In genomic region chr7:120103019-120103567, GRCm38 (mm10) we compare ENCODE assay signal across 8 mouse cellular contexts. TPM values are rescaled to one million over a fixed set of nuclear protein-coding genes. Genes with fewer than 3 reads are reported as not detected.
DNase-seq lines count a peak whose midpoint lies in the region; ATAC-seq and TF ChIP-seq lines count a peak whose summit lies in the region.

No protein-coding gene starts in this region.

- no peak for TF ChIP-seq EP300 in heart, adult 2 months (IDR thresholded peaks at IDR 0.05; ENCODE audit: insufficient read depth, low read depth, low read length)

- peak overlapping the region; percentile 78 for H3K9ac ChIP-seq in heart, adult 2 months (ENCODE audit: low read depth, low read length)
- peak overlapping the region; percentile 55 for H3K9ac ChIP-seq in lung, embryonic 14.5 days

- peak overlapping the region; percentile 72 for H3K27ac ChIP-seq in heart, adult 2 months
- no peak overlapping the region for H3K27ac ChIP-seq in kidney, adult 2 months (ENCODE audit: insufficient read depth, low read depth, low read length)
- peak overlapping the region; percentile 45; the same call in 1 of the 2 replicates for H3K27ac ChIP-seq in lung, embryonic 14.5 days (ENCODE audit: low read depth)
- H3K27ac ChIP-seq in olfactory bulb, adult 2 months (ENCODE audit: insufficient read depth, low read depth, low read length) = no peak overlapping the region

- peak overlapping the region; percentile 77 for H3K4me3 ChIP-seq in heart, adult 2 months
- peak overlapping the region; percentile 85 for H3K4me3 ChIP-seq in kidney, adult 2 months (ENCODE audit: insufficient read depth, low read depth, low read length)
- H3K4me3 ChIP-seq in lung, embryonic 14.5 days (ENCODE audit: low read depth, low read length) = peak overlapping the region; percentile 50
- H3K4me3 ChIP-seq in olfactory bulb, adult 2 months (ENCODE audit: insufficient read depth, low read depth, low read length) = peak overlapping the region; percentile 54

- peaks cover 1% of the 10 kb centered on the region; the same call in 1 of the 2 replicates for H3K4me1 ChIP-seq in heart, adult 2 months (ENCODE audit: control insufficient read depth, insufficient read depth, low read length)
- H3K4me1 ChIP-seq in kidney, adult 2 months (ENCODE audit: control insufficient read depth, insufficient read depth, low read length) = no peaks in the 10 kb centered on the region; the same call in 1 of the 2 replicates
- H3K4me1 ChIP-seq in lung, embryonic 14.5 days (ENCODE audit: insufficient read depth) = peaks cover 7% of the 10 kb centered on the region; the same call in 1 of the 2 replicates
- H3K4me1 ChIP-seq in olfactory bulb, adult 2 months (ENCODE audit: control insufficient read depth, insufficient read depth, low read length) = peaks cover 14% of the 10 kb centered on the region

- peak; percentile 40 for ATAC-seq in lung, embryonic 14.5 days (ENCODE audit: insufficient read depth)

- H3K9me3 ChIP-seq in lung, embryonic 14.5 days (ENCODE audit: low read depth, low read length) = no peaks in the 10 kb centered on the region

- peak; percentile 10 for DNase-seq in gastrocnemius, postnatal 25 days
- no peak for DNase-seq in gastrocnemius, adult 18-20 months (ENCODE audit: low spot score)
- DNase-seq in cerebellum, postnatal 10 days = peak; percentile 34 to 45
- peak; percentile 37 to 55 for DNase-seq in heart, adult 2 months
- DNase-seq in kidney, adult 2 months = peak; percentile 50
- DNase-seq in lung, embryonic 14.5 days = peak; percentile 78
- DNase-seq in layer of hippocampus, adult 11-12 months (ENCODE audit: low spot score) = no peak

- H3K4me2 ChIP-seq in lung, embryonic 14.5 days = peak overlapping the region; percentile 83

- no peaks in the 10 kb centered on the region for H3K27me3 ChIP-seq in heart, adult 2 months (ENCODE audit: control insufficient read depth, insufficient read depth, low read length)
- H3K27me3 ChIP-seq in kidney, adult 2 months (replicated peaks; ENCODE audit: control insufficient read depth, insufficient read depth, low read length) = no peaks in the 10 kb centered on the region
- H3K27me3 ChIP-seq in lung, embryonic 14.5 days (ENCODE audit: insufficient read depth, low read length) = no peaks in the 10 kb centered on the region

- H3K79me2 ChIP-seq in heart, adult 2 months (replicated peaks; ENCODE audit: control insufficient read depth, insufficient read depth, low read length) = no peaks in the 10 kb centered on the region

- H3K36me3 ChIP-seq in heart, adult 2 months (ENCODE audit: control insufficient read depth, insufficient read depth, low read length) = peaks cover 9% of the 10 kb centered on the region; the same call in 1 of the 2 replicates
- no peaks in the 10 kb centered on the region for H3K36me3 ChIP-seq in kidney, adult 2 months (ENCODE audit: control insufficient read depth, insufficient read depth, low read length)
- H3K36me3 ChIP-seq in lung, embryonic 14.5 days (ENCODE audit: insufficient read depth) = peaks cover 12% of the 10 kb centered on the region; the same call in 1 of the 2 replicates

- peak; percentile 44; the same call in 1 of the 2 replicates for TF ChIP-seq POLR2A in heart, adult 2 months (IDR thresholded peaks at IDR 0.05; ENCODE audit: insufficient read depth, low read depth, low read length)
- no peak for TF ChIP-seq POLR2A in kidney, adult 2 months (IDR thresholded peaks at IDR 0.05; ENCODE audit: low read depth, low read length)
- no peak for TF ChIP-seq POLR2A in olfactory bulb, adult 2 months (IDR thresholded peaks at IDR 0.05; ENCODE audit: insufficient read depth, low read depth, low read length)

- intact Hi-C loops in heart, adult 2 months (cut with DNase I) = loop anchor here (2.0 to 5.0 kb wide), 2 partner anchors 254 to 381 kb away; partner anchors contain the start of gene Thumpd1

- 7% methylated on average over 25 of the region's 25 CpGs for WGBS in heart, adult 2 months
- 7% methylated on average over 25 of the region's 25 CpGs for WGBS in kidney, adult 2 months
- WGBS in lung, embryonic 14.5 days = 2% methylated on average over 25 of the region's 25 CpGs
- WGBS in olfactory bulb, adult 2 months = 12% methylated on average over 25 of the region's 25 CpGs

- no peak for TF ChIP-seq CTCF in heart, adult 2 months (IDR thresholded peaks at IDR 0.05)
- no peak for TF ChIP-seq CTCF in kidney, adult 2 months (conservative IDR thresholded peaks at IDR 0.05; ENCODE audit: insufficient read depth, insufficient read length, low read depth, low read length)
- TF ChIP-seq CTCF in lung, embryonic 14.5 days (IDR thresholded peaks at IDR 0.05; ENCODE audit: low read depth) = no peak
- no peak for TF ChIP-seq CTCF in olfactory bulb, adult 2 months (IDR thresholded peaks at IDR 0.05; ENCODE audit: insufficient read depth, low read depth, low read length)

RNA-seq across cellular contexts. Expression of gene Tmem159, which starts 0.9 kb away (rescaled TPM):
- total RNA-seq in gastrocnemius, postnatal 25 days (2021) = 1 to 10 TPM; 7.4 TPM
- 10 to 100 TPM; 11.4 to 17.4 TPM for total RNA-seq in gastrocnemius, adult 18-20 months (2021)
- total RNA-seq in heart, adult 2 months (2021) = 10 to 100 TPM; 22.2 to 24.1 TPM
- polyA plus RNA-seq in heart, adult 2 months (2012; rRNA removed) = 29.9 and 38.1 TPM in 2 replicates
- 27.6 and 27.8 TPM in 2 replicates for polyA plus RNA-seq in kidney, adult 2 months (2012; rRNA removed)
- polyA plus RNA-seq in lung, embryonic 14.5 days (2014; fragmentation: Nextera tagmentation; extraction: Ambion mirVana) = 33.5 and 36.1 TPM in 2 replicates
- polyA plus RNA-seq in olfactory bulb, adult 2 months (2012; ENCODE audit: insufficient read depth, insufficient read length, low replicate concordance, missing spikeins) = not detected in 2 replicates

RNA-seq across cellular contexts. Expression of gene Dnah3, which starts 8.0 kb away (rescaled TPM):
- total RNA-seq in gastrocnemius, postnatal 25 days (2021) = under 1 TPM; 0.05 to 0.13 TPM
- total RNA-seq in gastrocnemius, adult 18-20 months (2021) = under 1 TPM; 0.02 to 0.30 TPM
- not detected for total RNA-seq in heart, adult 2 months (2021)
- polyA plus RNA-seq in heart, adult 2 months (2012; rRNA removed) = 0.59 TPM in 1 of 2 replicates, not detected in the other
- polyA plus RNA-seq in kidney, adult 2 months (2012; rRNA removed) = 0.19 and 0.30 TPM in 2 replicates
- polyA plus RNA-seq in lung, embryonic 14.5 days (2014; fragmentation: Nextera tagmentation; extraction: Ambion mirVana) = 0.05 TPM in 1 of 2 replicates, not detected in the other
- not detected in 2 replicates for polyA plus RNA-seq in olfactory bulb, adult 2 months (2012; ENCODE audit: insufficient read depth, insufficient read length, low replicate concordance, missing spikeins)

RNA-seq across cellular contexts. Expression of gene Zp2, which starts 42.0 kb away (rescaled TPM):
- total RNA-seq in gastrocnemius, postnatal 25 days (2021) = under 1 TPM in 1 of 2 experiments, not detected in 1; 0.51 TPM
- under 1 TPM; 0.09 to 0.43 TPM for total RNA-seq in gastrocnemius, adult 18-20 months (2021)
- under 1 TPM; 0.29 to 0.41 TPM for total RNA-seq in heart, adult 2 months (2021)
- 0.41 and 0.76 TPM in 2 replicates for polyA plus RNA-seq in heart, adult 2 months (2012; rRNA removed)
- not detected in 2 replicates for polyA plus RNA-seq in kidney, adult 2 months (2012; rRNA removed)
- polyA plus RNA-seq in lung, embryonic 14.5 days (2014; fragmentation: Nextera tagmentation; extraction: Ambion mirVana) = not detected in 2 replicates
- polyA plus RNA-seq in olfactory bulb, adult 2 months (2012; ENCODE audit: insufficient read depth, insufficient read length, low replicate concordance, missing spikeins) = not detected in 2 replicates

Comparison
In these comparisons a context has a peak if more than half of its experiments do, and no peak if none do; other contexts are left out.
1. DNase-seq: peak in gastrocnemius, postnatal 25 days (single experiment), cerebellum, postnatal 10 days (2 of 2), heart, adult 2 months (2 of 2), kidney, adult 2 months (single experiment) and lung, embryonic 14.5 days (single experiment); none in gastrocnemius, adult 18-20 months (single experiment) and layer of hippocampus, adult 11-12 months (single experiment).
2. H3K27ac ChIP-seq: peak in heart, adult 2 months (single experiment) and lung, embryonic 14.5 days (single experiment); none in kidney, adult 2 months (single experiment) and olfactory bulb, adult 2 months (single experiment).
3. RNA of gene Tmem159, which starts 0.9 kb away (polyA plus RNA-seq): 33.5 to 36.1 TPM in lung, embryonic 14.5 days, 29.9 to 38.1 TPM in heart, adult 2 months and 27.6 to 27.8 TPM in kidney, adult 2 months; not detected in olfactory bulb, adult 2 months; every median in the first group is over 10 times any median in the second.
4. Peak in every context shown above with its lines, with median percentiles within 50 percentile points of each other: H3K4me3 ChIP-seq.